Mouse (Mus musculus): Measurements from ENCODE around the gene Pdcd4. TPM values are rescaled to one million over a fixed set of nuclear protein-coding genes. Genes with fewer than 3 reads are reported as not detected.
A peak's percentile ranks its signal among the peaks of the same experiment; 100 is the strongest.

Pdcd4 gene
- total RNA-seq, 2 experiments from 2014 or later: 97.3 to 105 TPM

- intact Hi-C loops (cut with DNase I): no loop called here
- DNase-seq (ENCODE audit: low spot score in 2 of 2): no peak
Measured at GRCm38 (mm10) chr19:53869427-53870385, 22.3 kb upstream of the Pdcd4 start.

DNA sequence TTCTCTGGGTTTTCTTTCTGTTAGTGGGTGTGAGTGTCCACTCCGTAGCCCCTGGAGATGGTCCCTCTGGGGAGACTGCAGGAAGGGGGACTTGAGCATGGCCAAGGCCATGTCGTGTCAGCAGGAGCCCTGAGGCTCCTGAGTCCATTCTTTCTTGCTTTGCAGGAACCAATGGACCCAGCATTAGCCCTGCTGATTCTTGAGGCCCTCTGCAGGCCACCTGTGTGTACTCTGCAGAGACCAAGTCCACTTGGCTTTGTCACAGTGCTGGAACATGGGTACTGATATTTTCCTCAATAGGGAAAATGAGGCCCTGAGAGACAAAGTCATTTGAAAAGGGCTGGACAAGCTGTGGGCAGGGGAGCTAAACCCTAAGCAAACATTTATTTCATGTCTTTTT lies 21.5 kb upstream of the Pdcd4 start:
- intact Hi-C loops (cut with DNase I): no loop called here
- DNase-seq (ENCODE audit: low spot score in 2 of 2): no peak

- intact Hi-C loops (cut with DNase I): no loop called here
- no peak for DNase-seq (ENCODE audit: low spot score in 2 of 2)
Measured at GRCm38 (mm10) chr19:53871502-53871901, 20.5 kb upstream of the Pdcd4 start.

GRCm38 (mm10) chr19:53872994-53873713 lies 18.9 kb upstream of the Pdcd4 start:
- intact Hi-C loops (cut with DNase I): no loop called here
- no peak for DNase-seq (ENCODE audit: low spot score in 2 of 2)

DNA sequence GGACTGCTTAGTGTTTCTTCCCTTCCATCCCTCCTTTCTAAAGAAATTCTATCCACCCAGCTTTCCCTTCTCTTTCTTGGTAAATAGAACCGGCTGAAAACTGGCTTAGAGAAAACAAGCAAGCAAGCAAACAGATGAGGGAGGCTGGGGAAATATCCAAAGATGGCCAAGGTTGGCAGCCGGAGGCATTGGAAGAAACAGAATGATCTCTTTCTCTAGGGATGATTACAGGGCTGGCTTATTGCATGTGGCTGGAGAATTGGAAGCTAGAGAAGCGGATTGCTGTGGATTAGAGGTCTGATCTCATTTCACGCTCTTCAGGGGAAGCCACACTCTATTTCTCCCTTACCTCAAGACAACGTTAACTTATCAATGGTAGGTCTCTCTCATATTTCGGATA lies 16.8 kb upstream of the Pdcd4 start:
- intact Hi-C loops (cut with DNase I): no loop called here
- no peak for DNase-seq (ENCODE audit: low spot score in 2 of 2)

- no peak for DNase-seq (ENCODE audit: low spot score in 2 of 2)
- intact Hi-C loops (cut with DNase I): no loop called here
Measured at GRCm38 (mm10) chr19:53877779-53878178, 14.3 kb upstream of the Pdcd4 start.

- no peak for DNase-seq (ENCODE audit: low spot score in 2 of 2)
- intact Hi-C loops (cut with DNase I): no loop called here
Measured at GRCm38 (mm10) chr19:53880460-53880859, 11.6 kb upstream of the Pdcd4 start.

- intact Hi-C loops (cut with DNase I): no loop called here
- no peak for DNase-seq (ENCODE audit: low spot score in 2 of 2)
Measured at GRCm38 (mm10) chr19:53881786-53882185, 10.2 kb upstream of the Pdcd4 start.

- no peak for DNase-seq (ENCODE audit: low spot score in 2 of 2)
- intact Hi-C loops (cut with DNase I): no loop called here
Measured at GRCm38 (mm10) chr19:53885450-53885849, 6.6 kb upstream of the Pdcd4 start.

GRCm38 (mm10) chr19:53886576-53887370 lies 5.3 kb upstream of the Pdcd4 start:
- DNase-seq (ENCODE audit: low spot score in 2 of 2): no peak
- intact Hi-C loops (cut with DNase I): no loop called here

DNA sequence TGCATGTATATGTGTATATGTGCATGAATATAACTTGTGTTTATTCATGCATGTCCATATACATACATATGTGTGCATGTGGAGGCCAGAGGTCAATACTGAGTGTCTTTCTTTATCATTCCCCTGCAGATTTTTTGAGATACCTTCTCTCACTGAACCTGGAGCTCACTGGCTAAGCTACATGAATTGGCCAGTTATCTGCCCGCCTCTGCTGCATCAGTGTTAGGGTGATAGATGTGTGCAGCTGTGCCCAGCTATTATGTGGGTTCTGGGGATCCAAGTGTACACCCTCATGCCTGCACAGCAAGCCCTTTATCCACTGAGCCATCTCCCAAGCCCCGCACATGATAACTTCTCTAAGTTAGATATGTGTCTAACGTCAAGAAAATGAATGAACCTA lies 4.2 kb upstream of the Pdcd4 start:
- intact Hi-C loops (cut with DNase I): no loop called here
- DNase-seq (ENCODE audit: low spot score in 2 of 2): no peak

GRCm38 (mm10) chr19:53888331-53888730 lies 3.7 kb upstream of the Pdcd4 start:
- intact Hi-C loops (cut with DNase I): no loop called here
- no peak for DNase-seq (ENCODE audit: low spot score in 2 of 2)

GRCm38 (mm10) chr19:53889555-53889954 lies 2.5 kb upstream of the Pdcd4 start:
- DNase-seq (ENCODE audit: low spot score in 2 of 2): no peak
- intact Hi-C loops (cut with DNase I): no loop called here

- no peak for DNase-seq (ENCODE audit: low spot score in 2 of 2)
- intact Hi-C loops (cut with DNase I): no loop called here
Measured at GRCm38 (mm10) chr19:53890274-53890673, 1.8 kb upstream of the Pdcd4 start.

DNA sequence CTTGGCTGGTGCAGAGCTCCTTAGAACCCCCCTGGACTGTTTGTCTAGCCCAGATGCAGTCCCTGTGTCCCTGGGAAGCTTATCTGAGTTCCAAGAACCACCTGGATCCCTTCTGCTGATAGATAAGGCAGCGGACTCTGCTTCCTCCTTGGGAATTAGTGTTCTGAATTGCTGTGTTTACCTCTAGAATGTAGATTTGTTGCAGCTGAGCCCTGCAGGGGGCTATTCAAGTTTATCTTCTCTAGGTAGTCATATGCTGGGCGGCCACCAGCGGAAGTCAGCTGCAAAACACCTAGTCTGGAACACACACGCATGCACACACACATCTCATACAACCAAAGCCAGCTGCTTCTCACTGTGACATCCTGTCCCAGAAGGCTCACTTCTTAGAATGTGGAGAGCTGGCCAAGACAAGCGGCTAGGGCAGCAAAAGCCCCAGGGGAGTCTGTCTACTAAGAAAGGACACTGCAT lies 1.2 kb upstream of the Pdcd4 start:
- no peak for DNase-seq (ENCODE audit: low spot score in 2 of 2)
- intact Hi-C loops (cut with DNase I): no loop called here

- intact Hi-C loops (cut with DNase I): no loop called here
- no peak for DNase-seq (ENCODE audit: low spot score in 2 of 2)
Measured at GRCm38 (mm10) chr19:53891569-53891968, 462 bp upstream of the Pdcd4 start.

GRCm38 (mm10) chr19:53892838-53893359 lies 868 bp downstream of the Pdcd4 start:
- intact Hi-C loops (cut with DNase I): no loop called here
- DNase-seq (ENCODE audit: low spot score in 2 of 2): peak in 1 of 2 experiments; percentile 55

- intact Hi-C loops (cut with DNase I): no loop called here
- DNase-seq (ENCODE audit: low spot score in 2 of 2): no peak
Measured at GRCm38 (mm10) chr19:53893711-53894171, 1.7 kb downstream of the Pdcd4 start.

DNA sequence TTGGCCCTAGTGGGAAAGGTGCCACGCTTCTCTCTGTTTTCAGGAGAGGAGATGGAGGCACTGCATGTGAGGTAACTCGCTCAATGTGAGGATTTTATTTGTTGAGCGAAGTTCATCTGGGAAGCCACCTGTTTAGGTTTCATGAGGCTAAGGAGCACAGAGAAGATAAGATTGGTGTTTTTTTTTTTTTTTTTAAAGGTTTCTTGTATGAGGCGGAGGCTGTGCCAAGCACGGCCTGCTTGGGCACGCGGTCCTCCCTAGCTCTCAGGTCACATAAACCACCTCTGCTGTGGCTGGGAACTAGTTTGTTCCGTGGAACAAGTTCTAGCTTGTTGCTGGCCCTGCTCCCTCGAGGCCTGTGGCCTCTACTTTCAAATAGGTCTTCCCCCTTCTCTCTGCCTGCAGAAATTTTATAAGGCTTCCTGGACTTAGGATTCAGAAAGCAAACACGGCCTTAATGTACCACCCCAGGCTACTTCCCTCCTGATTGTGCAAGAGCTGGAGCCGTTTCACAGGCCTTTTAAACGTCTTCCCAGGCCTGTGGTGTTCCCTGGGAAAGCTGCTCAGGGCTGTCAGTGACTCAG lies 2.6 kb downstream of the Pdcd4 start:
- intact Hi-C loops (cut with DNase I): no loop called here

More for the DNA sequence above, 2.6 kb downstream of the Pdcd4 start:
- no peak for DNase-seq (ENCODE audit: low spot score in 2 of 2)

Data from left cerebral cortex, postnatal 25 days (tissue).